Mouse (Mus musculus) spleen, adult 2 months (tissue): ENCODE data around the gene Catsperz. TPM values are rescaled to one million over a fixed set of nuclear protein-coding genes. Genes with fewer than 3 reads are reported as not detected.

Experiments used
- DNase-seq, 2 experiments: peaks; one replicate each; pipeline versions ENCODE4 v3.0.0 to v3.0.0-alpha.2; 2012 to 2021; ENCODE audit warnings: low spot score in 2 of 2, low read depth in 1 of 2
- H3K27ac ChIP-seq: fragments of 200-500 bp; 2 replicates; pipeline ENCODE4 v1.5.1; 2012; ENCODE audit warnings: low read length, inconsistent platforms; ENCODE audit not compliant: insufficient read depth
- H3K27me3 ChIP-seq: fragments of 200-500 bp; 2 replicates; pipeline ENCODE4 v1.6.1; 2012; ENCODE audit warnings: mild to moderate bottlenecking, moderate library complexity, low read length, inconsistent platforms; ENCODE audit not compliant: control insufficient read depth, insufficient read depth
- H3K36me3 ChIP-seq: fragments of 200-500 bp; 2 replicates; pipeline ENCODE4 v1.6.1; 2012; ENCODE audit warnings: mild to moderate bottlenecking, low read length, inconsistent platforms; ENCODE audit not compliant: control insufficient read depth, insufficient read depth
- H3K4me1 ChIP-seq: fragments of 200-500 bp; 2 replicates; pipeline ENCODE4 v1.6.1; 2011; ENCODE audit warnings: inconsistent platforms; ENCODE audit not compliant: control insufficient read depth, insufficient read depth, insufficient read length
- H3K4me3 ChIP-seq: fragments of 200-500 bp; 2 replicates; pipeline ENCODE4 v1.5.1; 2011; ENCODE audit warnings: mild to moderate bottlenecking, inconsistent platforms; ENCODE audit not compliant: insufficient read depth, insufficient read length; ENCODE audit errors: extremely low read depth
- CTCF ChIP-seq: fragments of 200-500 bp; IDR thresholded peaks from 2 replicates; pipeline ENCODE4 v1.5.1; 2011; ENCODE audit warnings: mild to moderate bottlenecking, inconsistent platforms; ENCODE audit not compliant: insufficient read depth, insufficient read length, insufficient replicate concordance; ENCODE audit errors: extremely low read depth
- POLR2A ChIP-seq: fragments of 200-500 bp; IDR thresholded peaks from 2 replicates; pipeline ENCODE4 v1.6.1; 2011; ENCODE audit warnings: low read depth, low read length, inconsistent platforms
- WGBS: fragments of 180-500 bp; shearing (Covaris S2); methylation state at CpG from one replicate; pipeline ENCODE4 v1.1.7; 2018; 5-methylcytosine and 5-hydroxymethylcytosine counted together
- polyA plus RNA-seq: library from polyadenylated mRNA; depleted of rRNA; stranded (reverse); fragments of >200 nt; gene quantifications from 2 replicates; pipeline ENCODE4 v1.2.3, GENCODE M21; 2012

Catsperz gene
- polyA plus RNA-seq, 1 experiment: 0.11 TPM

- Histone ChIP-seq H3K4me1 (peaks cover 13% of the 10 kb centered on the region), H3K27ac (no peak overlapping the region), H3K4me3 (no peak overlapping the region), H3K27me3 (peaks cover 14% of the 10 kb centered on the region), H3K36me3 (no peaks in the 10 kb centered on the region)
- WGBS: 36% methylated on average over 40 of the region's 40 CpGs
- no peak for TF ChIP-seq POLR2A
- TF ChIP-seq CTCF: no peak
- no peak for DNase-seq
These were observed 590 bp upstream of the Catsperz start for GRCm38 (mm10) chr19:6925611-6926329.

GRCm38 (mm10) chr19:6924461-6925306 lies 496 bp downstream of the Catsperz start:
- peak overlapping the region; percentile 0; the same call in 1 of the 2 replicates for H3K4me3 ChIP-seq

GRCm38 (mm10) chr19:6922901-6923735 lies 2.1 kb downstream of the Catsperz start:
- WGBS: 71% methylated on average over 6 of the region's 6 CpGs
- peaks cover 12% of the 10 kb centered on the region for H3K27me3 ChIP-seq
- peaks cover 2% of the 10 kb centered on the region; the same call in 1 of the 2 replicates for H3K36me3 ChIP-seq
- peaks cover 13% of the 10 kb centered on the region for H3K4me1 ChIP-seq
- TF ChIP-seq POLR2A (no peak), CTCF (no peak)
- no peak overlapping the region for H3K27ac ChIP-seq
- H3K4me3 ChIP-seq: no peak overlapping the region
- no peak for DNase-seq

More at GRCm38 (mm10) chr19:6924461-6925306, 496 bp downstream of the Catsperz start:
- 5% methylated on average over 39 of the region's 39 CpGs for WGBS
- no peaks in the 10 kb centered on the region for H3K36me3 ChIP-seq
- peak; percentile 76; the same call in 1 of the 2 replicates for TF ChIP-seq CTCF
- TF ChIP-seq POLR2A: no peak
- H3K27me3 ChIP-seq: peaks cover 14% of the 10 kb centered on the region
- peak; percentile 46 to 83 for DNase-seq
- H3K4me1 ChIP-seq: peaks cover 13% of the 10 kb centered on the region
- no peak overlapping the region for H3K27ac ChIP-seq

- DNase-seq: peak; percentile 100
- Histone ChIP-seq H3K36me3 (peaks cover 3% of the 10 kb centered on the region; the same call in 1 of the 2 replicates), H3K4me1 (peaks cover 13% of the 10 kb centered on the region), H3K27me3 (peaks cover 9% of the 10 kb centered on the region), H3K27ac (peak within 1 kb of the TSS; percentile 78), H3K4me3 (peak within 1 kb of the TSS; percentile 78)
- WGBS: under 1% methylated on average over 65 of the region's 66 CpGs
- TF ChIP-seq CTCF: no peak
- peak; percentile 57 for TF ChIP-seq POLR2A
These were observed 3.3 kb downstream of the Catsperz start, which contains the start of gene Esrra for GRCm38 (mm10) chr19:6921647-6922567. Gene Esrra (minus strand): TSS chr19:6921813.

GRCm38 (mm10) chr19:6920741-6921636 lies 4.2 kb downstream of the Catsperz start:
- peaks cover 12% of the 10 kb centered on the region for H3K4me1 ChIP-seq
- 2% methylated on average over 42 of the region's 48 CpGs for WGBS
- H3K4me3 ChIP-seq: peak overlapping the region; percentile 78
- peaks cover 3% of the 10 kb centered on the region for H3K36me3 ChIP-seq
- peaks cover 5% of the 10 kb centered on the region for H3K27me3 ChIP-seq
- TF ChIP-seq POLR2A: no peak
- TF ChIP-seq CTCF: no peak
- H3K27ac ChIP-seq: peak overlapping the region; percentile 78
- DNase-seq: peak; percentile 30 to 66
